Mouse (Mus musculus) intestine, embryonic 14.5 days (tissue): Measurements from ENCODE around the gene Mettl5. TPM values are rescaled to one million over a fixed set of nuclear protein-coding genes. Genes with fewer than 3 reads are reported as not detected.

Source experiments
- ATAC-seq: fragments of 200-750 bp; cut with Nextera tagmentation; replicated peaks from 2 replicates; pipeline ENCODE4 v1.8.0; 2017; ENCODE audit warnings: low read depth, moderate number of reproducible peaks, moderate TSS enrichment, moderate library complexity; ENCODE audit not compliant: low FRiP score, low TSS enrichment
- DNase-seq: peaks from one replicate; pipeline ENCODE4 v3.0.0-alpha.2; 2018; ENCODE audit warnings: low spot score
- H3K27ac ChIP-seq: fragments of 300-500 bp; sonication (generic); 2 replicates; pipeline ENCODE4 v1.5.1; 2014; ENCODE audit warnings: low read depth, mild to moderate bottlenecking, control low read depth
- H3K27me3 ChIP-seq: fragments of 300-500 bp; sonication (generic); replicated peaks from 2 replicates; pipeline ENCODE4 v1.6.1; 2014; ENCODE audit warnings: low read length, control low read depth; ENCODE audit not compliant: control insufficient read depth, insufficient read depth
- H3K36me3 ChIP-seq: fragments of 300-500 bp; sonication (generic); 2 replicates; pipeline ENCODE4 v1.6.1; 2014; ENCODE audit warnings: low read length, control low read depth; ENCODE audit not compliant: control insufficient read depth, insufficient read depth
- H3K4me1 ChIP-seq: fragments of 300-500 bp; sonication (generic); replicated peaks from 2 replicates; pipeline ENCODE4 v1.6.1; 2014; ENCODE audit warnings: low read length, control low read depth, mixed read lengths; ENCODE audit not compliant: control insufficient read depth, insufficient read depth
- H3K4me2 ChIP-seq: fragments of 300-500 bp; sonication (generic); 2 replicates; pipeline ENCODE4 v1.6.1; 2014; ENCODE audit warnings: low read length
- H3K4me3 ChIP-seq: fragments of 300-500 bp; sonication (generic); 2 replicates; pipeline ENCODE4 v1.5.1; 2014; ENCODE audit warnings: low read depth, low read length, control low read depth, mixed read lengths
- H3K9ac ChIP-seq: fragments of 300-500 bp; sonication (generic); 2 replicates; pipeline ENCODE4 v1.6.1; 2014; ENCODE audit warnings: mild to moderate bottlenecking, low read length
- H3K9me3 ChIP-seq: fragments of 300-500 bp; sonication (generic); 2 replicates; pipeline ENCODE4 v1.6.1; 2016; ENCODE audit warnings: low read length, control low read depth; ENCODE audit not compliant: control insufficient read depth
- WGBS: fragments of 180-500 bp; shearing (Covaris S2); extraction: QIAGEN DNeasy Blood & Tissue Kit; methylation state at CpG from one replicate; pipeline ENCODE4 v1.1.7; 2014; 5-methylcytosine and 5-hydroxymethylcytosine counted together
- polyA plus RNA-seq: library from polyadenylated mRNA; unstranded; fragments of >200 nt; fragmentation: Nextera tagmentation; extraction: Ambion mirVana; gene quantifications from 2 replicates; pipeline ENCODE4 v1.2.1, GENCODE M21; 2014

Gene Mettl5
- polyA plus RNA-seq, 1 experiment from 2014 or later, result 42.7 TPM

DNA sequence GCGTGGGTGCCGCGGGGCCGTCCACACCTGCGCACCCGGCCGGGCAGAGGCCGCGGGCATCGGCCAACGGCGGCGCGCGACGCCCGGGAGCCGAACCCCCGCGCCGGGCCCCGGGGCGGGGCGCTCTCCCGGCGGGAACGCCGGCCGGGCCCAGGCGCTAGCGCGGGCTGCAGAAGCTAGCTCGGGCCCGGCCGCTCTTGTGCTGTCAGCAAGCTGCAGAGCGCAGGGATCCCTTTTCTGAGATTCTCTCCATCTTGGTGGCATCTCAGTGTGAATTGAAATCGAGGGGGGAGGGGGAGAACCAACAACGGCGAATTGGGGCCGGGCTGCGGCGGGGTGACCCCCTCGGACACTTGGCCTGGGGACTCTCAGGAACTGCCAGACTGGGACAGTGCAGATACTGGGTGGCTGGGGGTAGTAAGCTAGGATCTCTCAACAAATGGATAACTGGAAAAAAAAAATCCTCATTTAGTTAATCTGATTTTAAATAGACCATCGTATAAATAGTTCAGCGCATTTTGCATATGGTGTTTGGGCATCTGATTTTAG, 62.2 kb downstream of the Mettl5 start:
- peak; percentile 82 for DNase-seq
- 2% methylated on average over 44 of the region's 45 CpGs for whole genome bisulfite sequencing
- Histone ChIP-seq H3K9ac (peak overlapping the region; percentile 88), H3K4me2 (peak overlapping the region; percentile 84), H3K27ac (peak overlapping the region; percentile 97), H3K4me3 (peak overlapping the region; percentile 59), H3K9me3 (no peaks in the 10 kb centered on the region), H3K4me1 (peaks cover 8% of the 10 kb centered on the region; the same call in 1 of the 2 replicates), H3K36me3 (0 out of 2 replicates have a peak, but pooled peaks cover 10% of the 10 kb centered on the region), H3K27me3 (no peaks in the 10 kb centered on the region)
- ATAC-seq, result peak; percentile 80

DNA sequence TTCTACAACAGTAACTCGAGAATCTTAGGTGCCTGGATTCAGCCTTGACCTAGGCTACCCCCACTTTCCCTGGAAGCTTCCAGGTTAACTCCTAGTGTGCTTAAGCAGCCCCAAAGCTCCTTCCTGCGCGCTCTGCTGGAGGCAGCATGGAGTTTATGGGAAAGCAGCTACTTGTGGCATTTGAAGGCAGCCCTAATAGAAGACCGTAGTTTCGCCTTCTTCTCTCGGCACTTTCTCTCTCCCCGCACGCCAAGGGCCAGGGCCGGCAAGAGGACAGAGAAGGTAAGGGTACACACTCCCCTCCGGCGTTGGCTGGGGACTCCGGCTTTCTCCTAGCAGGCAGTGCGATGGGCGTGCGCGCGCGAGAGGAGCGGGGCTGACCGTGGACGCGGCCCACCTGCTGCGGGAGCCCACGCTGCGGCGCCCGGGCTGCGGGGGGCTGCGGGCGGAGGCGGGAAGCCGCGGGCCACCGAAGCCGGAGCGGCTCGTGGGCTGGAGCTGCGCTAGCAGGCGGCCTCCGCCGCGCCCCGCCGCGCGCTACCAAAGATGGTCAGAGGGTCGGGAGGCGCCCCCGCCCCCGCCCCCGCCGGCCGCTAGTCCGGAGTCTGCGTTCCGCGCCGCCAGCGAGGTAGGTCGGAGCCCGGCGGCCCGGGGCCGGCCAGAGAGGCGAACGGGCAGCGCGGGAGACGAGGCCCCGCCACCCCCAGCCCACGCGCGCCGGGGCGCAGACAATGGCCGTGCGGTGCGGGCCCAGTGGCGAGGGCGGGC, 62.9 kb downstream of the Mettl5 start:
- H3K4me1 ChIP-seq, result peaks cover 8% of the 10 kb centered on the region; the same call in 1 of the 2 replicates
- no peaks in the 10 kb centered on the region for H3K27me3 ChIP-seq
- ATAC-seq (peak; percentile 84), DNase-seq (peak; percentile 88)
- peak overlapping the region; percentile 59 for H3K4me3 ChIP-seq
- H3K4me2 ChIP-seq, result peak overlapping the region; percentile 84
- no peaks in the 10 kb centered on the region for H3K9me3 ChIP-seq
- 0 out of 2 replicates have a peak, but pooled peaks cover 10% of the 10 kb centered on the region for H3K36me3 ChIP-seq
- peak overlapping the region; percentile 88 for H3K9ac ChIP-seq
- WGBS, result under 1% methylated on average over 72 of the region's 80 CpGs
- peak overlapping the region; percentile 97 for H3K27ac ChIP-seq

DNA sequence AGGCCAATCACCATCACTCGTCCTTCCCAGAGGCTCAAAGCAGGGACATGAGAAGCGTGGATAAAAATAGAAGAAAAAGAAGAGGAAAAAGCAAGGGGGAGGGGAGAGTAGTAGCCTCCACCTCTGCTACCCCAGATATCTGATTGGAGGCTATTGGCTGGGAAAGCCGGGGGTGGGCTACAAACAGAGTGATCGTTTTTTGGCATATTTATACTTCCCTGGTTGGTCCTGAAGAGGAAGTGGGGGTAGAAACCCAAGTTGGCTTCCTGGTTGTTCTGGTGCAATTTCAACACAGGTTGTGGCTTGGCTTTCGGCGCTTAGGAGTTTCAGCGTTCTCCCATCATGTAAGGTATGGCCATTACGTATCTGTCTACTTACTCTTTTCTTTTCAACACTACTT, 63.7 kb downstream of the Mettl5 start, which contains the start of gene Klhl23:
TSS of gene Klhl23 (plus strand) at position 234 of the 400 bp plus-strand sequence.
- Histone ChIP-seq H3K27ac (peak within 1 kb of the TSS; percentile 97), H3K4me3 (peak within 1 kb of the TSS; percentile 59), H3K9ac (peak within 1 kb of the TSS; percentile 88), H3K4me1 (peaks cover 8% of the 10 kb centered on the region; the same call in 1 of the 2 replicates), H3K36me3 (0 out of 2 replicates have a peak, but pooled peaks cover 10% of the 10 kb centered on the region), H3K9me3 (no peaks in the 10 kb centered on the region), H3K4me2 (peak within 1 kb of the TSS; percentile 84), H3K27me3 (no peaks in the 10 kb centered on the region)
- WGBS, result 8% methylated on average over 8 of the region's 8 CpGs
- ATAC-seq (no peak), DNase-seq (no peak)

Other genes starting within 250 kb of the Mettl5 start
- gene Bbs5, start 238.4 kb downstream of the Mettl5 start, polyA plus RNA-seq, result 9.1 and 17.8 TPM in 2 replicates
- 0.11 and 0.16 TPM in 2 replicates for gene Klhl41, start 215.5 kb downstream of the Mettl5 start, polyA plus RNA-seq
- 14.9 and 17.5 TPM in 2 replicates for gene Fastkd1, start 172.1 kb downstream of the Mettl5 start, polyA plus RNA-seq
- 100 and 115 TPM in 2 replicates for gene Ppig, start 163.1 kb downstream of the Mettl5 start, polyA plus RNA-seq
- 1.5 and 2.3 TPM in 2 replicates for gene Ccdc173, start 96.0 kb downstream of the Mettl5 start, polyA plus RNA-seq
- 24.6 and 24.8 TPM in 2 replicates for gene Phospho2, start 96.0 kb downstream of the Mettl5 start, polyA plus RNA-seq
- gene Klhl23, start 63.7 kb downstream of the Mettl5 start, polyA plus RNA-seq, result 38.4 and 42.1 TPM in 2 replicates
- gene Ssb, start 24.1 kb downstream of the Mettl5 start, polyA plus RNA-seq, result 277 and 312 TPM in 2 replicates
- gene Ubr3, start 11.6 kb upstream of the Mettl5 start, polyA plus RNA-seq, result 17.1 and 19.0 TPM in 2 replicates
- gene Myo3b, start 153.5 kb upstream of the Mettl5 start, polyA plus RNA-seq, result 0.07 and 0.30 TPM in 2 replicates